Mouse (Mus musculus): ENCODE results near the gene Itga4. TPM values are rescaled to one million over a fixed set of nuclear protein-coding genes. Genes with fewer than 3 reads are reported as not detected.

Itga4 gene
- polyA plus RNA-seq, 1 experiment from 2014 or later: 3.8 TPM

GRCm38 (mm10) chr2:79379087-79380041 is 124.1 kb downstream of the Itga4 start:
- H3K9me3 ChIP-seq (ENCODE audit: control insufficient read depth, low read length): no peaks in the 10 kb centered on the region
- no peaks in the 10 kb centered on the region for H3K27me3 ChIP-seq (ENCODE audit: control insufficient read depth, insufficient read depth, low read length)
- no peak overlapping the region for H3K27ac ChIP-seq (replicated peaks in 1 of 2; ENCODE audit: control insufficient read depth in 1 of 2, insufficient read depth in 1 of 2, low read depth in 2 of 2, low read length in 2 of 2)
- no peak overlapping the region for H3K4me2 ChIP-seq (ENCODE audit: low read length)
- H3K36me3 ChIP-seq (ENCODE audit: control insufficient read depth, insufficient read depth, low read length): no peaks in the 10 kb centered on the region
- WGBS: 57% methylated on average over 12 of the region's 12 CpGs
- no peak for ATAC-seq (ENCODE audit: insufficient number of reproducible peaks, insufficient read depth, low FRiP score, low read depth)
- no peaks in the 10 kb centered on the region for H3K4me1 ChIP-seq (ENCODE audit: control insufficient read depth in 2 of 2, insufficient read depth in 2 of 2, low read length in 2 of 2)
- H3K4me3 ChIP-seq (ENCODE audit: control insufficient read depth in 1 of 2, insufficient read depth in 1 of 2, low read depth in 1 of 2, low read length in 2 of 2): no peak overlapping the region
- no peak overlapping the region for H3K9ac ChIP-seq (ENCODE audit: low read length)

Other genes with a start within 250 kb of the Itga4 start
- gene Neurod1, start 201.3 kb downstream of the Itga4 start, polyA plus RNA-seq (2014; fragmentation: Nextera tagmentation; extraction: Ambion mirVana): not detected in 2 replicates
- gene Cerkl, start 201.4 kb downstream of the Itga4 start, polyA plus RNA-seq (2014; fragmentation: Nextera tagmentation; extraction: Ambion mirVana): 0.44 and 1.4 TPM in 2 replicates

All from heart, embryonic 14.5 days (tissue).